Mouse (Mus musculus): Measurements from ENCODE around the gene Got1. TPM values are rescaled to one million over a fixed set of nuclear protein-coding genes. Genes with fewer than 3 reads are reported as not detected.

The Got1 gene
- polyA plus RNA-seq, 1 experiment, result 196 TPM

- H3K79me2 ChIP-seq (ENCODE audit: control insufficient read depth, insufficient read depth), result no peaks in the 10 kb centered on the region
- H3K27me3 ChIP-seq (ENCODE audit: control insufficient read depth, insufficient read depth, insufficient read length), result peaks cover 54% of the 10 kb centered on the region
- H3ac ChIP-seq (ENCODE audit: control insufficient read depth, insufficient read length), result no peak overlapping the region
- no peak overlapping the region for H3K4me2 ChIP-seq (ENCODE audit: low read depth)
- H3K36me3 ChIP-seq (ENCODE audit: control insufficient read depth, insufficient read depth), result no peaks in the 10 kb centered on the region
- no peak overlapping the region for H3K4me3 ChIP-seq
- TF ChIP-seq TCF3 (IDR thresholded peaks at IDR 0.05; ENCODE audit: insufficient read length, low read depth) (no peak), SRF (IDR thresholded peaks at IDR 0.05; ENCODE audit: control insufficient read depth, insufficient read length, low read depth) (no peak)
These were observed 55.1 kb downstream of the Got1 start for GRCm38 (mm10) chr19:43469333-43469732.

DNA sequence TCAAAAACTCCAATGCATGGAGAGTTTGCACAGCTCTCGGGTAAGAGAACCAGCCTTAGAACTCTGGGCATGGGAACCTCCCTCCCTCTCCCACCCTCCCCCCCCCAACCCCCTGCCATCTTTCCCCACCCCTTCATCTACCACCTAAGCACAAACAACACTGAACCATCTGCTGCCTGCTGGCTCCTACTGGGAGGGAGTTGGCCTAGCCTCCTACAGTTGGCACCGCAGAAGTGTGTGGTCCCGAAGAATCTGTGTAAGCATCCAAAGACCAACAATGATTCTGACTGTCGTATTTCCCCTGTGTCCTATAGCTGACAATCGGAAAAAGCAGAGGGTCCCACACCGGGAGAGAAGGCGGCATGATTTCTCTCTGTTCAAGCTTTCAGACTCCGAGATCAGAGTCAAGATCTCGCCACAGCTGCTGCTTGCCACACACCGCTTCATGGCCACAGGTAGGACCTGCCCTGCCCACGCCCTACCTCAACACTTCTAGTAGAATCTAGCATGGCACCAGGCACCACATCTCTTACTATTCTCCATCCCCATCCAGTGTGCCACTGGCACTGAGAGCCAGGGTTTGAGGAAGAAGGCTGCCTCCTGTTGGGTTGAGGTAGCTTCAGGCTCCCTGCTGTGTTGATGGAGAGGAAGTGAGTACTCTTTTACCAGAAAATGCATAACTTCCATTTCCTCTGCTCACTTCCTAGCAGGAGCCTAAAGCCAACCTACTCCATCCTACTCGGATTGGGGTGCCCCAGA, 56.3 kb downstream of the Got1 start:
- peaks cover 64% of the 10 kb centered on the region for H3K27me3 ChIP-seq (ENCODE audit: control insufficient read depth, insufficient read depth, insufficient read length)

GRCm38 (mm10) chr19:43465601-43466255, 58.7 kb downstream of the Got1 start:
- no peak overlapping the region for H3K4me2 ChIP-seq (ENCODE audit: low read depth)
- H3ac ChIP-seq (ENCODE audit: control insufficient read depth, insufficient read length), result no peak overlapping the region
- peaks cover 44% of the 10 kb centered on the region for H3K27me3 ChIP-seq (ENCODE audit: control insufficient read depth, insufficient read depth, insufficient read length)
- TF ChIP-seq REST (IDR thresholded peaks at IDR 0.05; ENCODE audit: insufficient read depth, insufficient read length) (no peak), CEBPB (IDR thresholded peaks at IDR 0.05; ENCODE audit: insufficient read depth, poor library complexity, severe bottlenecking) (no peak), MYOD1 (IDR thresholded peaks at IDR 0.05; ENCODE audit: control insufficient read depth in 1 of 3, insufficient read length in 2 of 3, low read depth in 2 of 3) (no peak), POLR2AphosphoS2 (IDR thresholded peaks at IDR 0.05; ENCODE audit: insufficient read length, low read depth) (no peak), MYOG (IDR thresholded peaks at IDR 0.05; ENCODE audit: control insufficient read depth in 1 of 3, insufficient read depth in 1 of 3, insufficient read length in 2 of 3, low read depth in 2 of 3) (no peak), MAX (IDR thresholded peaks at IDR 0.05; ENCODE audit: low read depth) (no peak), TCF12 (IDR thresholded peaks at IDR 0.05; ENCODE audit: insufficient read depth, poor library complexity, severe bottlenecking) (no peak), E2F4 (IDR thresholded peaks at IDR 0.05; ENCODE audit: insufficient read depth) (no peak), USF1 (IDR thresholded peaks at IDR 0.05; ENCODE audit: low read depth) (no peak), TCF3 (IDR thresholded peaks at IDR 0.05; ENCODE audit: insufficient read length, low read depth) (no peak), POLR2A (IDR thresholded peaks at IDR 0.05; ENCODE audit: insufficient read length, low read depth) (no peak)
- H3K4me3 ChIP-seq, result no peak overlapping the region
- no peaks in the 10 kb centered on the region for H3K36me3 ChIP-seq (ENCODE audit: control insufficient read depth, insufficient read depth)
- H3K79me2 ChIP-seq (ENCODE audit: control insufficient read depth, insufficient read depth), result no peaks in the 10 kb centered on the region

More for the DNA sequence above, 56.3 kb downstream of the Got1 start:
- H3ac ChIP-seq (ENCODE audit: control insufficient read depth, insufficient read length), result no peak overlapping the region
- no peak overlapping the region for H3K4me3 ChIP-seq
- H3K4me2 ChIP-seq (ENCODE audit: low read depth), result no peak overlapping the region
- no peak for TF ChIP-seq TCF12 (IDR thresholded peaks at IDR 0.05; ENCODE audit: insufficient read depth, poor library complexity, severe bottlenecking)
- TF ChIP-seq MYOG (IDR thresholded peaks at IDR 0.05; ENCODE audit: control insufficient read depth in 1 of 3, insufficient read depth in 1 of 3, insufficient read length in 2 of 3, low read depth in 2 of 3), result no peak
- no peak for TF ChIP-seq MAX (IDR thresholded peaks at IDR 0.05; ENCODE audit: low read depth)
- TF ChIP-seq SRF (IDR thresholded peaks at IDR 0.05; ENCODE audit: control insufficient read depth, insufficient read length, low read depth), result no peak
- H3K79me2 ChIP-seq (ENCODE audit: control insufficient read depth, insufficient read depth), result no peaks in the 10 kb centered on the region
- H3K36me3 ChIP-seq (ENCODE audit: control insufficient read depth, insufficient read depth), result no peaks in the 10 kb centered on the region

- Histone ChIP-seq H3K36me3 (ENCODE audit: control insufficient read depth, insufficient read depth) (no peaks in the 10 kb centered on the region), H3K4me2 (ENCODE audit: low read depth) (no peak overlapping the region), H3ac (ENCODE audit: control insufficient read depth, insufficient read length) (no peak overlapping the region), H3K79me2 (ENCODE audit: control insufficient read depth, insufficient read depth) (no peaks in the 10 kb centered on the region), H3K4me3 (no peak overlapping the region), H3K27me3 (ENCODE audit: control insufficient read depth, insufficient read depth, insufficient read length) (peaks cover 41% of the 10 kb centered on the region)
- no peak for TF ChIP-seq TCF12 (IDR thresholded peaks at IDR 0.05; ENCODE audit: insufficient read depth, poor library complexity, severe bottlenecking)
- no peak for TF ChIP-seq REST (IDR thresholded peaks at IDR 0.05; ENCODE audit: insufficient read depth, insufficient read length)
- no peak for TF ChIP-seq CEBPB (IDR thresholded peaks at IDR 0.05; ENCODE audit: insufficient read depth, poor library complexity, severe bottlenecking)
- no peak for TF ChIP-seq MYOG (IDR thresholded peaks at IDR 0.05; ENCODE audit: control insufficient read depth in 1 of 3, insufficient read depth in 1 of 3, insufficient read length in 2 of 3, low read depth in 2 of 3)
- TF ChIP-seq POLR2AphosphoS2 (IDR thresholded peaks at IDR 0.05; ENCODE audit: insufficient read length, low read depth), result no peak
- TF ChIP-seq SRF (IDR thresholded peaks at IDR 0.05; ENCODE audit: control insufficient read depth, insufficient read length, low read depth), result no peak
- TF ChIP-seq USF1 (IDR thresholded peaks at IDR 0.05; ENCODE audit: low read depth), result no peak
- no peak for TF ChIP-seq E2F4 (IDR thresholded peaks at IDR 0.05; ENCODE audit: insufficient read depth)
- no peak for TF ChIP-seq MAX (IDR thresholded peaks at IDR 0.05; ENCODE audit: low read depth)
- TF ChIP-seq POLR2A (IDR thresholded peaks at IDR 0.05; ENCODE audit: insufficient read length, low read depth), result no peak
- no peak for TF ChIP-seq TCF3 (IDR thresholded peaks at IDR 0.05; ENCODE audit: insufficient read length, low read depth)
- no peak for TF ChIP-seq MYOD1 (IDR thresholded peaks at IDR 0.05; ENCODE audit: control insufficient read depth in 1 of 3, insufficient read length in 2 of 3, low read depth in 2 of 3)
These were observed 59.3 kb downstream of the Got1 start for GRCm38 (mm10) chr19:43465076-43465475.

DNA sequence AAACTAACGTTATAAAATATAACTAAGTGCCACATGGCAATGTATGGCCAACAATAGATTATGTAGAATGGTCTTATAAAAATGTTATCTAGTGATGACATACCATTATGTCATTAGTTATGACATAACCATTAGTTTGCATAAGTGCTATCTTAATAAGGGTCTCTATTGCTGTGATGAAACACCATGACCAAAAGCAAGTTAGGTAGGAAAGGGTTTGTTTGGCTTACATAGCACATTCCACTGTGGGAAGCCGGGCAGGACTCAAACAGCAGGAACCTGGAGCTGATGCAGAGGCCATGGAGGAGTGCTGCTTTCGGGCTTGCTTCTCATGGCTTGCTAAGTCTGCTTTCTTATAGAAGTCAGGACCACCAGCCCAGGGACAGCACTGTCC, 60.1 kb downstream of the Got1 start:
- Histone ChIP-seq H3K27me3 (ENCODE audit: control insufficient read depth, insufficient read depth, insufficient read length) (peaks cover 35% of the 10 kb centered on the region), H3K79me2 (ENCODE audit: control insufficient read depth, insufficient read depth) (no peaks in the 10 kb centered on the region), H3K36me3 (ENCODE audit: control insufficient read depth, insufficient read depth) (no peaks in the 10 kb centered on the region), H3K4me2 (ENCODE audit: low read depth) (no peak overlapping the region), H3ac (ENCODE audit: control insufficient read depth, insufficient read length) (no peak overlapping the region), H3K4me3 (no peak overlapping the region)
- no peak for TF ChIP-seq CEBPB (IDR thresholded peaks at IDR 0.05; ENCODE audit: insufficient read depth, poor library complexity, severe bottlenecking)
- no peak for TF ChIP-seq POLR2A (IDR thresholded peaks at IDR 0.05; ENCODE audit: insufficient read length, low read depth)
- no peak for TF ChIP-seq REST (IDR thresholded peaks at IDR 0.05; ENCODE audit: insufficient read depth, insufficient read length)
- TF ChIP-seq MAX (IDR thresholded peaks at IDR 0.05; ENCODE audit: low read depth), result no peak
- no peak for TF ChIP-seq POLR2AphosphoS2 (IDR thresholded peaks at IDR 0.05; ENCODE audit: insufficient read length, low read depth)
- no peak for TF ChIP-seq MYOD1 (IDR thresholded peaks at IDR 0.05; ENCODE audit: control insufficient read depth in 1 of 3, insufficient read length in 2 of 3, low read depth in 2 of 3)
- TF ChIP-seq E2F4 (IDR thresholded peaks at IDR 0.05; ENCODE audit: insufficient read depth), result no peak
- TF ChIP-seq TCF12 (IDR thresholded peaks at IDR 0.05; ENCODE audit: insufficient read depth, poor library complexity, severe bottlenecking), result no peak
- no peak for TF ChIP-seq USF1 (IDR thresholded peaks at IDR 0.05; ENCODE audit: low read depth)
- no peak for TF ChIP-seq MYOG (IDR thresholded peaks at IDR 0.05; ENCODE audit: control insufficient read depth in 1 of 3, insufficient read depth in 1 of 3, insufficient read length in 2 of 3, low read depth in 2 of 3)
- no peak for TF ChIP-seq TCF3 (IDR thresholded peaks at IDR 0.05; ENCODE audit: insufficient read length, low read depth)
- no peak for TF ChIP-seq SRF (IDR thresholded peaks at IDR 0.05; ENCODE audit: control insufficient read depth, insufficient read length, low read depth)
